Mouse (Mus musculus) C2C12 (cell line): Measurements from ENCODE around the gene Lonp2. TPM values are rescaled to one million over a fixed set of nuclear protein-coding genes. Genes with fewer than 3 reads are reported as not detected.

ENCODE experiments used
- H3K27me3 ChIP-seq: one replicate; pipeline ENCODE4 v1.6.1; 2011; ENCODE audit not compliant: control insufficient read depth, insufficient read depth, insufficient read length
- H3K36me3 ChIP-seq: one replicate; pipeline ENCODE4 v1.6.1; 2011; ENCODE audit not compliant: control insufficient read depth, insufficient read depth
- H3K4me3 ChIP-seq: one replicate; pipeline ENCODE4 v1.5.1; 2011; ENCODE audit warnings: mild to moderate bottlenecking, control low read depth; ENCODE audit not compliant: poor library complexity, insufficient read depth, severe bottlenecking
- H3K79me2 ChIP-seq: one replicate; pipeline ENCODE4 v1.6.1; 2011; ENCODE audit not compliant: control insufficient read depth, insufficient read depth
- H3K79me3 ChIP-seq: one replicate; pipeline ENCODE4 v1.6.1; 2011; ENCODE audit warnings: low read depth, control low read depth
- H3ac ChIP-seq: one replicate; pipeline ENCODE3; 2011; ENCODE audit warnings: low read depth; ENCODE audit not compliant: control insufficient read depth, insufficient read length
- CEBPB ChIP-seq: IDR thresholded peaks from one replicate; pipeline ENCODE4 v1.6.1; 2011; ENCODE audit warnings: low read depth, mild to moderate bottlenecking, control low read depth, moderate library complexity
- CTCF ChIP-seq: IDR thresholded peaks from one replicate; pipeline ENCODE4 v1.5.1; 2011; ENCODE audit not compliant: control insufficient read depth, insufficient read depth, insufficient read length
- FOSL1 ChIP-seq: IDR thresholded peaks from one replicate; pipeline ENCODE4 v1.8.0; 2011; ENCODE audit warnings: mild to moderate bottlenecking, low read length; ENCODE audit not compliant: poor library complexity, insufficient read depth, severe bottlenecking
- MAX ChIP-seq: IDR thresholded peaks from one replicate; pipeline ENCODE4 v1.6.1; 2011; ENCODE audit warnings: mild to moderate bottlenecking, control low read depth
- MYOD1 ChIP-seq: IDR thresholded peaks from one replicate; pipeline ENCODE4 v1.6.1; 2011; ENCODE audit warnings: low read depth; ENCODE audit not compliant: control insufficient read depth, insufficient read length
- MYOG ChIP-seq: IDR thresholded peaks from one replicate; pipeline ENCODE4 v1.6.1; 2011; ENCODE audit not compliant: control insufficient read depth, insufficient read length; ENCODE audit errors: extremely low read depth
- USF1 ChIP-seq: IDR thresholded peaks from one replicate; pipeline ENCODE4 v1.6.1; 2011; ENCODE audit warnings: low read depth, mild to moderate bottlenecking, control low read depth, moderate library complexity
- polyA plus RNA-seq: library from polyadenylated mRNA; unstranded; fragments of >200 nt; fragmentation: generic; extraction: Trizol; gene quantifications from one replicate; pipeline ENCODE4 v1.2.1, GENCODE M21; 2012; ENCODE audit warnings: missing spikeins

Gene Lonp2
- polyA plus RNA-seq, 1 experiment, result 14.4 TPM

DNA sequence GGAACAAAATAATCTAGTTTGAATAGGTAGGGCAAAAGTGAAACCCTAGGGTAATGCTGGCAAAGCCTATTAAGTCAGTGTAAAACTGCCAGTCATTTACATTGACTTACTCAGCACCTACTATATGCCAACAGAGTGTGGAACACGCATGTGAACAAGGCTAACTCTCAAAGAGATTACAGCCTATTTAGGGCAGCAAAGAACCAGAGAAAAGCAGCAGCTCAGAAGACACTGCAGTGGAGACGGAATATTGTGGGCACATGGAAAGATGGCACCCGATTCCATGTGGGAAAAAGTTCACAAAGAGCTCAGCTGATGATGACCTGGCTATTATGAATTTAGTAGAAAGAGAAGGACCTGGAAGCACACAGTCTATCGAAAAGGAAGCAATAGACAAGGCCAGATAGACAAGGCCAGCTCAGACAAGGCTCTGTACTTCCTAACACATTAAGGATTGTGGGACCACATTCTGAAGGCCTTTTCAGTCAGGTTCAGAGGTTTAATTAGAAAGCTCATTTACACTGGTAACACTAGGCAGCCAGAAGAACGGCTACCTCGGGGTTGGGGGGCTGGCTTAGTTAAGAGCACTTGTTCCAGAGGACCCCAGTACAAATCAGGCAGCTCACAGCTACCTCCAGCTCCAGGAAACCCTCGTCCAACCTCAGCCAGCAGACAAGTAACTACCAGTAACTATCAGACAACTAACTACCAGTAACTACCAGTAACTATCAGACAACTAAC is 118.9 kb downstream of the Lonp2 start:
- Histone ChIP-seq H3K36me3 (no peaks in the 10 kb centered on the region), H3K79me3 (peaks cover 73% of the 10 kb centered on the region), H3K27me3 (no peaks in the 10 kb centered on the region), H3K4me3 (no peak overlapping the region), H3K79me2 (peaks cover 79% of the 10 kb centered on the region), H3ac (no peak overlapping the region)
- TF ChIP-seq CTCF (no peak), CEBPB (no peak), USF1 (no peak), FOSL1 (no peak), MYOD1 (no peak), MYOG (no peak), MAX (no peak)

DNA sequence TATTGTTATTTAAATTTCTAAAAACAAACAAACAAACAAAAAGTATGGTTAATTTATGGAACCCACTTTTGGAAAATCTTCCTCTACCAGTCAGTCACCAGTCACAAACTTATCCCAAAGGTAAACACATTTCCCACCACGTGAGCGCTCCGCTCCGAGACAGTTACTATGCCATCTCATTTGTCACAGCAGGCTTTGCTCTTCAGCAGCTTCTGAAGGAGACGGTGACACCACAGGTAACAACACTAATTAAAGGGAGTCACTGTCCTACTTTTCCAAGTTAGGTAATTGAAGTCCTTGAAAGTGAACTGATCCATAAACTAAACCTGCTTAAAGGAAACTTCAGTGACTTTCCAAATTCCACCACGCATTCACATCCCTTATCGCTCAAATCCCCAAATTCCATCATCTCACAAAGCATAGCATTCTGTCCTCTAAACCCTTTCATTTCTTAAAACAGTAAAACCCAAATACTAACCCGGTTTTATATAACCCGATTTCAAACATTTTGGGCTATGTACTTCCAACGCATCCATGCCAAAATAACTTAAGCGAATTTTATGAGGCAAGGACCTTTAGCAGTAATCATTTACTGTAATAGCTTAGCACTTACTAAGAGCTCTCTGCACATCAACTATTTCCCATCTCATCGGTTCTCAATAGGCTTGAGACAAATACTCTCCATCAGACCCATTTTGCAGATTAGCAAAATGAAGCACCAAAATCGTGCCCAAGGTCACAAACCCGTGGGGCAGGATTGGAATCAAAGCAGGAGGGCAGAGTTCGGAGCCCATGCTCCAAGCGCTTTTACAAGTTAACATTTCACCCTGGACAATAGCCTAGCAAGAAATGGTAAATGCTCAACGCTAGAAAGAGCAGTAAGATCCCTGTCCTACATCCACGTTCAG is 120.7 kb downstream of the Lonp2 start:
- Histone ChIP-seq H3K27me3 (no peaks in the 10 kb centered on the region), H3ac (peak overlapping the region; percentile 95), H3K79me3 (peaks cover 56% of the 10 kb centered on the region), H3K79me2 (peaks cover 61% of the 10 kb centered on the region), H3K36me3 (no peaks in the 10 kb centered on the region), H3K4me3 (peak overlapping the region; percentile 71)
- TF ChIP-seq USF1 (no peak), MYOG (no peak), MYOD1 (no peak), CEBPB (no peak)

GRCm38 (mm10) chr8:86745221-86745934 is 121.5 kb downstream of the Lonp2 start, which contains the start of the genes Gm10638 and Siah1a:
Gene Gm10638 (plus strand): TSS chr8:86745699.
Gene Siah1a (minus strand): TSS chr8:86745934.
- H3K36me3 ChIP-seq, result no peaks in the 10 kb centered on the region
- TF ChIP-seq CTCF (no peak), MAX (no peak), USF1 (no peak), MYOG (no peak), FOSL1 (no peak), MYOD1 (no peak), CEBPB (no peak)

GRCm38 (mm10) chr8:86745935-86746441 is 122.1 kb downstream of the Lonp2 start:
- Histone ChIP-seq H3K27me3 (no peaks in the 10 kb centered on the region), H3K79me3 (peaks cover 42% of the 10 kb centered on the region)

More at GRCm38 (mm10) chr8:86745221-86745934, 121.5 kb downstream of the Lonp2 start, which contains the start of the genes Gm10638 and Siah1a:
- H3K4me3 ChIP-seq, result peak within 1 kb of the TSS; percentile 71
- H3K27me3 ChIP-seq, result no peaks in the 10 kb centered on the region
- H3K79me3 ChIP-seq, result peaks cover 48% of the 10 kb centered on the region
- H3K79me2 ChIP-seq, result peaks cover 53% of the 10 kb centered on the region
- H3ac ChIP-seq, result peak within 1 kb of the TSS; percentile 95

GRCm38 (mm10) chr8:86746511-86746910 is 122.7 kb downstream of the Lonp2 start:
- Histone ChIP-seq H3K79me3 (peaks cover 37% of the 10 kb centered on the region), H3K36me3 (no peaks in the 10 kb centered on the region), H3K4me3 (peak overlapping the region; percentile 71), H3K79me2 (peaks cover 41% of the 10 kb centered on the region), H3ac (peak overlapping the region; percentile 95), H3K27me3 (no peaks in the 10 kb centered on the region)
- TF ChIP-seq MYOG, result no peak
- no peak for TF ChIP-seq MYOD1

More at GRCm38 (mm10) chr8:86745935-86746441, 122.1 kb downstream of the Lonp2 start:
- Histone ChIP-seq H3K79me2 (peaks cover 47% of the 10 kb centered on the region), H3ac (peak overlapping the region; percentile 95), H3K36me3 (no peaks in the 10 kb centered on the region), H3K4me3 (peak overlapping the region; percentile 71)
- TF ChIP-seq USF1 (no peak), MYOD1 (no peak), CTCF (no peak), MAX (peak; percentile 15), MYOG (no peak)
